ENCODE assay signal across 13 mouse cellular contexts in genomic region chr7:96677082-96677481, GRCm38 (mm10).
DNase-seq lines count a peak whose midpoint lies in the region; ATAC-seq and TF ChIP-seq lines count a peak whose summit lies in the region.
"Had no signal": no experiment of that assay in that cellular context is flagged by ENCODE, and none has a peak within 500 bp of the region (broad histone marks: within the 10 kb centered on the region; RNA-seq: fewer than 3 reads in every experiment).

No protein-coding gene starts in this region.

- 18% methylated on average over 2 of the region's 2 CpGs for WGBS in intestine, embryonic 14.5 days
- 49% methylated on average over 2 of the region's 2 CpGs for WGBS in intestine, embryonic 15.5 days
- WGBS in lung, embryonic 16.5 days, result 35% methylated on average over 2 of the region's 2 CpGs
- 83% methylated on average over 2 of the region's 2 CpGs for WGBS in neural tube, embryonic 15.5 days

- H3K4me1 ChIP-seq in intestine, embryonic 14.5 days (replicated peaks; ENCODE audit: control insufficient read depth, insufficient read depth, low read length), result peaks cover 7% of the 10 kb centered on the region; the same call in 1 of the 2 replicates
- H3K4me1 ChIP-seq in intestine, embryonic 15.5 days (replicated peaks), result no peaks in the 10 kb centered on the region
- peaks cover 16% of the 10 kb centered on the region for H3K4me1 ChIP-seq in cortical plate, adult 2 months (ENCODE audit: control insufficient read depth, insufficient read depth, low read length)
- H3K4me1 ChIP-seq in lung, embryonic 16.5 days (replicated peaks; ENCODE audit: control insufficient read depth, insufficient read depth, low read length), result peaks cover 5% of the 10 kb centered on the region; the same call in 1 of the 2 replicates
- peaks cover 22% of the 10 kb centered on the region for H3K4me1 ChIP-seq in neural tube, embryonic 15.5 days

- no peaks in the 10 kb centered on the region for H3K27me3 ChIP-seq in intestine, embryonic 14.5 days (replicated peaks; ENCODE audit: control insufficient read depth, insufficient read depth, low read length)
- H3K27me3 ChIP-seq in intestine, embryonic 15.5 days (replicated peaks), result no peaks in the 10 kb centered on the region
- no peaks in the 10 kb centered on the region for H3K27me3 ChIP-seq in lung, embryonic 16.5 days (ENCODE audit: control insufficient read depth, insufficient read depth, low read depth, low read length)
- H3K27me3 ChIP-seq in neural tube, embryonic 15.5 days (replicated peaks), result no peaks in the 10 kb centered on the region
- H3K27me3 ChIP-seq: embryonic facial prominence, embryonic 13.5 days; limb, embryonic 15.5 days had no signal

- H3K36me3 ChIP-seq in intestine, embryonic 14.5 days (ENCODE audit: control insufficient read depth, insufficient read depth, low read length), result no peaks in the 10 kb centered on the region
- H3K36me3 ChIP-seq in intestine, embryonic 15.5 days, result no peaks in the 10 kb centered on the region
- no peaks in the 10 kb centered on the region for H3K36me3 ChIP-seq in lung, embryonic 16.5 days (ENCODE audit: control insufficient read depth, insufficient read depth, low read length)
- H3K36me3 ChIP-seq in neural tube, embryonic 15.5 days, result no peaks in the 10 kb centered on the region
- H3K36me3 ChIP-seq: embryonic facial prominence, embryonic 13.5 days; limb, embryonic 15.5 days had no signal

- no peak for TF ChIP-seq CTCF in cortical plate, adult 2 months (IDR thresholded peaks at IDR 0.05; ENCODE audit: extremely low read depth, insufficient read depth, low read length)

- no peak for DNase-seq in intestine, embryonic 14.5 days (ENCODE audit: low spot score)
- peak; percentile 83 for DNase-seq in brain, adult 2 months (ENCODE audit: low read depth, low spot score)
- DNase-seq in ovary, adult 18-20 months (ENCODE audit: low spot score), result no peak
- DNase-seq: adrenal gland, postnatal 25 days; cerebellum, adult 9-10 months; thymus, postnatal 4 days had no signal

- no peak overlapping the region for H3K9ac ChIP-seq in intestine, embryonic 14.5 days (ENCODE audit: low read length)
- H3K9ac ChIP-seq in intestine, embryonic 15.5 days, result no peak overlapping the region
- H3K9ac ChIP-seq in lung, embryonic 16.5 days (ENCODE audit: low read length), result no peak overlapping the region
- H3K9ac ChIP-seq in neural tube, embryonic 15.5 days (replicated peaks), result no peak overlapping the region
- H3K9ac ChIP-seq: embryonic facial prominence, embryonic 13.5 days; limb, embryonic 15.5 days had no signal

- ATAC-seq in intestine, embryonic 14.5 days (replicated peaks; ENCODE audit: low FRiP score, low TSS enrichment, low read depth), result no peak
- ATAC-seq in intestine, embryonic 15.5 days, result no peak
- ATAC-seq in lung, embryonic 16.5 days (ENCODE audit: low read depth), result peak; percentile 75
- no peak for ATAC-seq in neural tube, embryonic 15.5 days (ENCODE audit: low FRiP score)
- ATAC-seq: forebrain, embryonic 16.5 days had no signal

- no peak for TF ChIP-seq POLR2A in cortical plate, adult 2 months (IDR thresholded peaks at IDR 0.05; ENCODE audit: extremely low read depth, insufficient read depth, low read length)

- H3K4me3 ChIP-seq in intestine, embryonic 14.5 days (ENCODE audit: low read depth, low read length), result no peak overlapping the region
- no peak overlapping the region for H3K4me3 ChIP-seq in intestine, embryonic 15.5 days (replicated peaks)
- no peak overlapping the region for H3K4me3 ChIP-seq in cortical plate, adult 2 months (ENCODE audit: insufficient read depth, low read length)
- H3K4me3 ChIP-seq in lung, embryonic 16.5 days (ENCODE audit: low read length), result no peak overlapping the region
- no peak overlapping the region for H3K4me3 ChIP-seq in neural tube, embryonic 15.5 days (replicated peaks)
- H3K4me3 ChIP-seq: embryonic facial prominence, embryonic 13.5 days; limb, embryonic 15.5 days had no signal

- H3K27ac ChIP-seq in intestine, embryonic 14.5 days (ENCODE audit: low read depth), result 0 out of 2 replicates have a peak overlapping the region, but pooled peaks have one; percentile 27
- H3K27ac ChIP-seq in intestine, embryonic 15.5 days, result no peak overlapping the region
- H3K27ac ChIP-seq in cortical plate, adult 2 months (ENCODE audit: insufficient read depth, low read length), result peak overlapping the region; percentile 71; the same call in 1 of the 2 replicates
- H3K27ac ChIP-seq in lung, embryonic 16.5 days (ENCODE audit: low read length), result peak overlapping the region; percentile 0; the same call in 1 of the 2 replicates
- no peak overlapping the region for H3K27ac ChIP-seq in neural tube, embryonic 15.5 days (replicated peaks)
- H3K27ac ChIP-seq: embryonic facial prominence, embryonic 13.5 days; limb, embryonic 15.5 days had no signal

- no peaks in the 10 kb centered on the region for H3K9me3 ChIP-seq in intestine, embryonic 14.5 days (ENCODE audit: control insufficient read depth, low read length)
- no peaks in the 10 kb centered on the region for H3K9me3 ChIP-seq in intestine, embryonic 15.5 days
- H3K9me3 ChIP-seq in lung, embryonic 16.5 days (ENCODE audit: control insufficient read depth, low read length), result no peaks in the 10 kb centered on the region
- H3K9me3 ChIP-seq in neural tube, embryonic 15.5 days (replicated peaks), result no peaks in the 10 kb centered on the region
- H3K9me3 ChIP-seq: embryonic facial prominence, embryonic 13.5 days; limb, embryonic 15.5 days had no signal

- H3K4me2 ChIP-seq in intestine, embryonic 14.5 days (ENCODE audit: low read length), result no peak overlapping the region
- no peak overlapping the region for H3K4me2 ChIP-seq in intestine, embryonic 15.5 days (replicated peaks)
- H3K4me2 ChIP-seq in lung, embryonic 16.5 days (ENCODE audit: low read depth, low read length), result no peak overlapping the region
- H3K4me2 ChIP-seq in neural tube, embryonic 15.5 days, result no peak overlapping the region
- H3K4me2 ChIP-seq: embryonic facial prominence, embryonic 13.5 days; limb, embryonic 15.5 days had no signal

Comparison
In these comparisons a context has a peak if more than half of its experiments do, and no peak if none do; other contexts are left out.
1. H3K27ac ChIP-seq: peak in intestine, embryonic 14.5 days (single experiment), cortical plate, adult 2 months (single experiment) and lung, embryonic 16.5 days (single experiment); none in intestine, embryonic 15.5 days (single experiment) and neural tube, embryonic 15.5 days (single experiment).